Mouse (Mus musculus) midbrain, embryonic 10.5 days (tissue): ENCODE measurements around the gene Mansc4. TPM values are rescaled to one million over a fixed set of nuclear protein-coding genes. Genes with fewer than 3 reads are reported as not detected.

Experiments used
- DNase-seq: peaks from one replicate; pipeline ENCODE4 v3.0.0-alpha.2; 2017; ENCODE audit warnings: low spot score
- H3K27ac ChIP-seq: fragments of 300-500 bp; sonication (generic); replicated peaks from 2 replicates; pipeline ENCODE4 v1.5.1; 2016; ENCODE audit warnings: mild to moderate bottlenecking
- H3K27me3 ChIP-seq: fragments of 300-500 bp; sonication (generic); 2 replicates; pipeline ENCODE4 v1.6.1; 2016; ENCODE audit warnings: low read depth, mild to moderate bottlenecking; ENCODE audit not compliant: poor library complexity, severe bottlenecking
- H3K36me3 ChIP-seq: fragments of 300-500 bp; sonication (generic); 2 replicates; pipeline ENCODE4 v1.6.1; 2016; ENCODE audit warnings: mild to moderate bottlenecking, moderate library complexity
- H3K4me1 ChIP-seq: fragments of 300-500 bp; sonication (generic); 2 replicates; pipeline ENCODE4 v1.6.1; 2016
- H3K4me3 ChIP-seq: fragments of 300-500 bp; sonication (generic); 2 replicates; pipeline ENCODE4 v1.5.1; 2016; ENCODE audit warnings: mild to moderate bottlenecking, moderate library complexity
- H3K9me3 ChIP-seq: fragments of 300-500 bp; sonication (generic); replicated peaks from 2 replicates; pipeline ENCODE4 v1.6.1; 2016; ENCODE audit warnings: mild to moderate bottlenecking
- WGBS: fragments of 180-500 bp; shearing (Covaris S2); methylation state at CpG from one replicate; pipeline ENCODE4 v1.1.7; 2016; 5-methylcytosine and 5-hydroxymethylcytosine counted together
- polyA plus RNA-seq: library from polyadenylated mRNA; unstranded; fragments of >200 nt; fragmentation: Nextera tagmentation; extraction: Ambion mirVana; gene quantifications from 2 replicates; pipeline ENCODE4 v1.2.1, GENCODE M21; 2016

Mansc4 gene
- polyA plus RNA-seq, 1 experiment from 2014 or later: 0.44 TPM

GRCm38 (mm10) chr6:147032303-147032925 lies 54.4 kb downstream of the Mansc4 start, which contains the start of gene Rep15:
Rep15 (plus strand) TSS chr6:147032584.
- Histone ChIP-seq H3K27ac (no peak within 1 kb of the TSS), H3K27me3 (no peaks in the 10 kb centered on the region), H3K4me1 (no peaks in the 10 kb centered on the region), H3K36me3 (peaks cover 13% of the 10 kb centered on the region), H3K9me3 (no peaks in the 10 kb centered on the region), H3K4me3 (no peak within 1 kb of the TSS)
- no peak for DNase-seq
- WGBS: 46% methylated on average over 13 of the region's 13 CpGs

GRCm38 (mm10) chr6:147030096-147030885 lies 56.5 kb downstream of the Mansc4 start:
- WGBS: 92% methylated on average over 15 of the region's 15 CpGs
- H3K27me3 ChIP-seq: no peaks in the 10 kb centered on the region
- H3K27ac ChIP-seq: no peak overlapping the region
- no peaks in the 10 kb centered on the region for H3K9me3 ChIP-seq
- H3K4me3 ChIP-seq: no peak overlapping the region
- H3K36me3 ChIP-seq: peaks cover 13% of the 10 kb centered on the region
- H3K4me1 ChIP-seq: no peaks in the 10 kb centered on the region
- no peak for DNase-seq

- no peak for DNase-seq
- no peaks in the 10 kb centered on the region for H3K9me3 ChIP-seq
- H3K4me3 ChIP-seq: no peak overlapping the region
- H3K27me3 ChIP-seq: no peaks in the 10 kb centered on the region
- WGBS: 94% methylated on average over 9 of the region's 9 CpGs
- H3K4me1 ChIP-seq: no peaks in the 10 kb centered on the region
- H3K27ac ChIP-seq: no peak overlapping the region
- H3K36me3 ChIP-seq: peaks cover 13% of the 10 kb centered on the region
Observed at GRCm38 (mm10) chr6:147029591-147029990, 57.2 kb downstream of the Mansc4 start.

- 88% methylated on average over 2 of the region's 2 CpGs for WGBS
Observed at GRCm38 (mm10) chr6:147028396-147028795, 58.4 kb downstream of the Mansc4 start.

More at GRCm38 (mm10) chr6:147028396-147028795, 58.4 kb downstream of the Mansc4 start:
- H3K9me3 ChIP-seq: no peaks in the 10 kb centered on the region
- DNase-seq: no peak
- peaks cover 13% of the 10 kb centered on the region for H3K36me3 ChIP-seq
- no peaks in the 10 kb centered on the region for H3K4me1 ChIP-seq
- H3K27ac ChIP-seq: no peak overlapping the region
- no peaks in the 10 kb centered on the region for H3K27me3 ChIP-seq
- no peak overlapping the region for H3K4me3 ChIP-seq

Other genes starting within 250 kb of the Mansc4 start
- gene Smco2, start 236.9 kb downstream of the Mansc4 start, polyA plus RNA-seq: not detected in 2 replicates
- gene Ppfibp1, start 198.5 kb downstream of the Mansc4 start, polyA plus RNA-seq: 28.4 and 28.8 TPM in 2 replicates
- gene 1700034J05Rik, start 132.6 kb downstream of the Mansc4 start, polyA plus RNA-seq: 0.11 TPM in 2 replicates
- 0.60 and 0.69 TPM in 2 replicates for gene Rep15, start 54.4 kb downstream of the Mansc4 start, polyA plus RNA-seq
- gene Mrps35, start 44.3 kb downstream of the Mansc4 start, polyA plus RNA-seq: 109 TPM in 2 replicates
- gene Klhl42, start 4.3 kb upstream of the Mansc4 start, polyA plus RNA-seq: 5.5 and 6.4 TPM in 2 replicates
- gene Pthlh, start 177.2 kb upstream of the Mansc4 start, polyA plus RNA-seq: 0.42 and 0.46 TPM in 2 replicates